Mouse (Mus musculus) liver, adult 2 months (tissue): ENCODE data around the gene Als2cr12. TPM values are rescaled to one million over a fixed set of nuclear protein-coding genes. Genes with fewer than 3 reads are reported as not detected.

Source experiments
- DNase-seq: peaks from one replicate; pipeline ENCODE4 v3.0.0-alpha.2; 2011; ENCODE audit warnings: low read depth, low spot score; ENCODE audit errors: extremely low read depth
- H3K27ac ChIP-seq: fragments of 200-500 bp; replicated peaks from 2 replicates; pipeline ENCODE4 v1.5.1; 2012; ENCODE audit warnings: low read depth, mild to moderate bottlenecking, control low read depth, inconsistent platforms, low read length; ENCODE audit not compliant: insufficient read depth
- H3K27me3 ChIP-seq: fragments of 200-500 bp; 2 replicates; pipeline ENCODE4 v1.6.1; 2012; ENCODE audit warnings: mild to moderate bottlenecking, moderate library complexity, low read length, inconsistent platforms; ENCODE audit not compliant: control insufficient read depth, insufficient read depth
- H3K36me3 ChIP-seq: fragments of 200-500 bp; 2 replicates; pipeline ENCODE4 v1.6.1; 2012; ENCODE audit warnings: low read length, inconsistent platforms; ENCODE audit not compliant: control insufficient read depth, insufficient read depth
- H3K4me1 ChIP-seq: fragments of 200-500 bp; 2 replicates; pipeline ENCODE4 v1.6.1; 2011; ENCODE audit warnings: low read length; ENCODE audit not compliant: control insufficient read depth, insufficient read depth
- H3K4me3 ChIP-seq: fragments of 200-500 bp; 2 replicates; pipeline ENCODE4 v1.5.1; 2011; ENCODE audit warnings: low read depth, mild to moderate bottlenecking, control low read depth, low read length, moderate library complexity; ENCODE audit not compliant: insufficient read depth
- H3K79me2 ChIP-seq: fragments of 200-500 bp; 2 replicates; pipeline ENCODE4 v1.6.1; 2012; ENCODE audit warnings: inconsistent platforms, mild to moderate bottlenecking, low read length, moderate library complexity; ENCODE audit not compliant: control insufficient read depth, insufficient read depth
- H3K9ac ChIP-seq: fragments of 200-500 bp; 2 replicates; pipeline ENCODE4 v1.6.1; 2012; ENCODE audit warnings: low read depth, mild to moderate bottlenecking, control low read depth, inconsistent platforms, low read length
- CTCF ChIP-seq: fragments of 200-500 bp; IDR thresholded peaks from 2 replicates; pipeline ENCODE4 v1.5.1; 2011; ENCODE audit warnings: low read depth, low read length, control low read depth
- POLR2A ChIP-seq: fragments of 200-500 bp; IDR thresholded peaks from 2 replicates; pipeline ENCODE4 v1.6.1; 2011; ENCODE audit warnings: low read length, control low read depth; ENCODE audit not compliant: insufficient read depth; ENCODE audit errors: extremely low read depth
- WGBS: fragments of 180-500 bp; shearing (Covaris S2); methylation state at CpG from one replicate; pipeline ENCODE4 v1.1.7; 2018; 5-methylcytosine and 5-hydroxymethylcytosine counted together
- polyA plus RNA-seq: library from polyadenylated mRNA; depleted of rRNA; stranded (reverse); fragments of >200 nt; gene quantifications from 2 replicates; pipeline ENCODE4 v1.2.3, GENCODE M21; 2012
- total RNA-seq: library from RNA; depleted of rRNA; stranded (reverse); fragments of >200 nt; gene quantifications from 2 replicates; pipeline ENCODE4 v1.2.3, GENCODE M21; 2014

The Als2cr12 gene
- total and polyA plus RNA-seq, 2 experiments, result 0.74 TPM; not detected in 1

GRCm38 (mm10) chr1:58723062-58723808 is 27.4 kb upstream of the Als2cr12 start:
- Histone ChIP-seq H3K79me2 (peaks cover 25% of the 10 kb centered on the region), H3K36me3 (peaks cover 32% of the 10 kb centered on the region), H3K27ac (no peak overlapping the region), H3K27me3 (no peaks in the 10 kb centered on the region), H3K4me3 (no peak overlapping the region), H3K9ac (no peak overlapping the region), H3K4me1 (peaks cover 46% of the 10 kb centered on the region)
- TF ChIP-seq POLR2A (no peak), CTCF (no peak)
- no peak for DNase-seq
- WGBS, result 72% methylated on average over 7 of the region's 7 CpGs

GRCm38 (mm10) chr1:58722115-58722938 is 26.5 kb upstream of the Als2cr12 start:
- peak; percentile 21 for DNase-seq
- no peak overlapping the region for H3K4me3 ChIP-seq
- no peak overlapping the region for H3K9ac ChIP-seq
- no peaks in the 10 kb centered on the region for H3K27me3 ChIP-seq
- 62% methylated on average over 11 of the region's 11 CpGs for WGBS
- TF ChIP-seq CTCF, result no peak
- no peak for TF ChIP-seq POLR2A
- H3K4me1 ChIP-seq, result peaks cover 41% of the 10 kb centered on the region
- peaks cover 30% of the 10 kb centered on the region for H3K36me3 ChIP-seq
- H3K27ac ChIP-seq, result peak overlapping the region; percentile 37
- peaks cover 16% of the 10 kb centered on the region for H3K79me2 ChIP-seq

GRCm38 (mm10) chr1:58720988-58721387 is 25.2 kb upstream of the Als2cr12 start:
- WGBS, result 59% methylated on average over 4 of the region's 4 CpGs

GRCm38 (mm10) chr1:58720090-58720489 is 24.3 kb upstream of the Als2cr12 start:
- DNase-seq, result peak; percentile 54
- H3K9ac ChIP-seq, result no peak overlapping the region
- no peak overlapping the region for H3K4me3 ChIP-seq
- no peaks in the 10 kb centered on the region for H3K27me3 ChIP-seq
- peaks cover 17% of the 10 kb centered on the region; the same call in 1 of the 2 replicates for H3K79me2 ChIP-seq
- peaks cover 35% of the 10 kb centered on the region for H3K36me3 ChIP-seq
- H3K4me1 ChIP-seq, result peaks cover 44% of the 10 kb centered on the region
- no peak for TF ChIP-seq CTCF
- TF ChIP-seq POLR2A, result no peak
- WGBS, result 21% methylated on average over 8 of the region's 8 CpGs
- H3K27ac ChIP-seq, result no peak overlapping the region

More at GRCm38 (mm10) chr1:58720988-58721387, 25.2 kb upstream of the Als2cr12 start:
- Histone ChIP-seq H3K27me3 (no peaks in the 10 kb centered on the region), H3K36me3 (peaks cover 29% of the 10 kb centered on the region), H3K4me3 (no peak overlapping the region), H3K27ac (no peak overlapping the region), H3K4me1 (peaks cover 48% of the 10 kb centered on the region), H3K79me2 (peaks cover 20% of the 10 kb centered on the region), H3K9ac (no peak overlapping the region)
- TF ChIP-seq POLR2A, result no peak
- DNase-seq, result peak; percentile 7

GRCm38 (mm10) chr1:58719356-58719945 is 23.7 kb upstream of the Als2cr12 start:
- peaks cover 39% of the 10 kb centered on the region for H3K36me3 ChIP-seq
- H3K27ac ChIP-seq, result no peak overlapping the region
- peak; percentile 9 for DNase-seq
- no peak overlapping the region for H3K4me3 ChIP-seq
- H3K4me1 ChIP-seq, result peaks cover 43% of the 10 kb centered on the region
- TF ChIP-seq POLR2A, result no peak
- TF ChIP-seq CTCF, result no peak
- no peak overlapping the region for H3K9ac ChIP-seq
- H3K79me2 ChIP-seq, result peaks cover 19% of the 10 kb centered on the region; the same call in 1 of the 2 replicates
- no peaks in the 10 kb centered on the region for H3K27me3 ChIP-seq
- 69% methylated on average over 7 of the region's 7 CpGs for WGBS
